Mouse (Mus musculus) CD8-positive naive resting alpha-beta T cell, adult 57 days (primary cell): ENCODE data around the gene Gm3460. TPM values are rescaled to one million over a fixed set of nuclear protein-coding genes. Genes with fewer than 3 reads are reported as not detected.

Source experiments
- total RNA-seq: library from RNA; stranded (reverse); gene quantifications from one replicate; pipeline ENCODE4 v1.2.4, GENCODE M21; 2023

The Gm3460 gene
- total RNA-seq: not detected

DNA sequence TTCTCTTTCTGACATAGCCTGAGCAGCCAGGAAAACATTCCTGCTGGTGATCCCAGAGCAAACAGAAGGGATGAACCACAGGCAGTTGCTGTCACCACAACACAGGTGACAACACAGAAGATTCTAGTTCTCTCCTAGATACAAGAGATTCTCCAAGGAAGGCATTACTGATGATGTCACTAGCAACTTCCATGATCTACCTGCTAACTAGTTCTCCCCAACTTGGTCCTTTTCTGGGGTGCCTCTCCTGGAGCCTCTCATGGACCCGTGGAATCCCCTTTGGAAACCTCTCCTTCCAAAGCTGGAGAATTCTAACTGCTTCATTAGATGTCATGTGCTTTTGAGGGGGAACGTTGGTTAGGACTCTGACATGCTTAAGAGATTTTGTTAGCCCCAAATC is at the start of gene Gm3460:
Gene Gm3460 (minus strand): TSS at position 101 of the 400 bp plus-strand sequence.

DNA sequence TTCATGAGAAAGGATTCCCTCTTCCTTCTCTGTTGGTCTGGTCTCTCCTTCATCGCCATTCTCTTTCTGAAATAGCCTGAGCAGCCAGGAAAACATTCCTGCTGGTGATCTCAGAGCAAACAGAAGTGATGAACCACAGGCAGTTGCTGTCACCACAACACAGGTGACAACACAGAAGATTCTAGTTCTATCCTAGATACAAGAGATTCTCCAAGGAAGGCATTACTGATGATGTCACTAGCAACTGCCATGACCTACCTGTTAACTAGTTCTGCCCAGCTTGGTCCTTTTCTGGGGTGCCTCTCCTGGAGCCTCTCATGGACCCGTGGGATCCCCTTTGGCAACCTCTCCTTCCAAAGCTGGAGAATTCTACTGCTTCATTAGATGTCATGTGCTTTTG is 31.7 kb downstream of the Gm3460 start, which contains the start of gene Gm3629:
Gene Gm3629 (minus strand): TSS at position 101 of the 400 bp plus-strand sequence.

Other genes with a start within 250 kb of the Gm3460 start
- gene Gm16440, start 232.1 kb downstream of the Gm3460 start, total RNA-seq: not detected
- not detected for gene Gm3591, start 209.9 kb downstream of the Gm3460 start, total RNA-seq
- gene Gm3594, start 177.8 kb downstream of the Gm3460 start, total RNA-seq: not detected
- not detected for gene Gm8356, start 85.1 kb downstream of the Gm3460 start, total RNA-seq
- not detected for gene Gm3629, start 31.8 kb downstream of the Gm3460 start, total RNA-seq
- gene Gm10251, start 61.8 kb upstream of the Gm3460 start, total RNA-seq: not detected
- not detected for gene Gm8050, start 97.8 kb upstream of the Gm3460 start, total RNA-seq
- 2.1 TPM for gene Gm3636, start 119.9 kb upstream of the Gm3460 start, total RNA-seq
- gene Gm8362, start 152.0 kb upstream of the Gm3460 start, total RNA-seq: not detected
- not detected for gene Gm3642, start 217.9 kb upstream of the Gm3460 start, total RNA-seq